Mouse (Mus musculus): ENCODE data around the gene Igdcc3.

- TF ChIP-seq POLR2A (IDR thresholded peaks at IDR 0.05; ENCODE audit: borderline replicate concordance, control insufficient read depth, low read depth, low read length) = no peak
- TF ChIP-seq CTCF (IDR thresholded peaks at IDR 0.05; ENCODE audit: control insufficient read depth, insufficient read depth, low read length) = no peak
These were observed 34.4 kb downstream of the Igdcc3 start for GRCm38 (mm10) chr9:65175234-65175938.
